Mouse (Mus musculus): ENCODE measurements around the gene Dnajb3.
A peak's percentile ranks its signal among the peaks of the same experiment; 100 is the strongest.
"Not testable (repeated sequence)": the region's sequence is repeated elsewhere in the genome, so short reads cannot be mapped to it uniquely, and the experiment has no call there.

Dnajb3 gene

GRCm38 (mm10) chr1:88231803-88232499 lies 26.4 kb upstream of the Dnajb3 start:
- peak in 1 of 2 experiments; percentile 53 for DNase-seq

GRCm38 (mm10) chr1:88230981-88231802 lies 25.6 kb upstream of the Dnajb3 start:
- DNase-seq = peak in 1 of 2 experiments; percentile 36

- DNase-seq = peak in 1 of 2 experiments; percentile 49
These were observed 24.8 kb upstream of the Dnajb3 start for GRCm38 (mm10) chr1:88230421-88230820.

GRCm38 (mm10) chr1:88229986-88230385 lies 24.4 kb upstream of the Dnajb3 start:
- DNase-seq = peak in 1 of 2 experiments; percentile 59

- DNase-seq = peak in 1 of 2 experiments; percentile 40
These were observed 24.0 kb upstream of the Dnajb3 start for GRCm38 (mm10) chr1:88229566-88229965.

- peak; percentile 5 to 40 for DNase-seq
These were observed 22.5 kb upstream of the Dnajb3 start for GRCm38 (mm10) chr1:88228121-88228520.

GRCm38 (mm10) chr1:88227482-88227881 lies 21.9 kb upstream of the Dnajb3 start:
- DNase-seq = peak; percentile 2 to 32

- peak in 1 of 2 experiments; percentile 39 for DNase-seq
These were observed 21.2 kb upstream of the Dnajb3 start, which contains the start of gene Mroh2a for GRCm38 (mm10) chr1:88226670-88227379. Mroh2a (plus strand) TSS chr1:88226986.

- DNase-seq = peak; percentile 10 to 28
These were observed 20.2 kb upstream of the Dnajb3 start for GRCm38 (mm10) chr1:88225741-88226140.

GRCm38 (mm10) chr1:88225301-88225700 lies 19.7 kb upstream of the Dnajb3 start:
- DNase-seq = not testable (repeated sequence)

GRCm38 (mm10) chr1:88224029-88224776 lies 18.6 kb upstream of the Dnajb3 start:
- peak; percentile 52 to 71 for DNase-seq

- DNase-seq = peak in 1 of 2 experiments; percentile 45
These were observed 18.0 kb upstream of the Dnajb3 start for GRCm38 (mm10) chr1:88223591-88223990.

GRCm38 (mm10) chr1:88223011-88223515 lies 17.5 kb upstream of the Dnajb3 start:
- DNase-seq = peak in 1 of 2 experiments; percentile 37

- DNase-seq = no peak
These were observed 16.6 kb upstream of the Dnajb3 start for GRCm38 (mm10) chr1:88222216-88222615.

GRCm38 (mm10) chr1:88220336-88220735 lies 14.8 kb upstream of the Dnajb3 start:
- DNase-seq = peak in 1 of 2 experiments; percentile 33

GRCm38 (mm10) chr1:88219054-88219453 lies 13.5 kb upstream of the Dnajb3 start:
- DNase-seq = peak in 1 of 2 experiments; percentile 34

- no peak for DNase-seq
These were observed 13.0 kb upstream of the Dnajb3 start for GRCm38 (mm10) chr1:88218591-88218990.

GRCm38 (mm10) chr1:88218051-88218450 lies 12.5 kb upstream of the Dnajb3 start:
- DNase-seq = peak; percentile 22 to 50

GRCm38 (mm10) chr1:88217576-88217975 lies 12.0 kb upstream of the Dnajb3 start:
- DNase-seq = peak in 1 of 2 experiments; percentile 36

- DNase-seq = peak; percentile 19 to 39
These were observed 11.6 kb upstream of the Dnajb3 start for GRCm38 (mm10) chr1:88217144-88217543.

GRCm38 (mm10) chr1:88216551-88216950 lies 11.0 kb upstream of the Dnajb3 start:
- peak in 1 of 2 experiments; percentile 38 for DNase-seq
